Mouse (Mus musculus) bone marrow macrophage, adult 2 months (primary cell): ENCODE results near the gene 1700001C19Rik.

Source experiments
- CTCF ChIP-seq: IDR thresholded peaks from 2 replicates; pipeline ENCODE4 v1.5.1; 2012; ENCODE audit warnings: low read depth, mild to moderate bottlenecking, low read length, moderate library complexity
- POLR2A ChIP-seq: IDR thresholded peaks from 2 replicates; pipeline ENCODE4 v1.6.1; 2012; ENCODE audit warnings: mild to moderate bottlenecking, low read depth, low read length, borderline replicate concordance

GRCm38 (mm10) chr17:47438611-47439010, 1.4 kb upstream of the 1700001C19Rik start:
- no peak for TF ChIP-seq CTCF
- no peak for TF ChIP-seq POLR2A
